ENCODE assay signal across 25 mouse cellular contexts in genomic region chr5:25125884-25126560, GRCm38 (mm10). TPM values are rescaled to one million over a fixed set of nuclear protein-coding genes. Genes with fewer than 3 reads are reported as not detected.
DNase-seq lines count a peak whose midpoint lies in the region; ATAC-seq lines count a peak whose summit lies in the region.
"Had no signal": no experiment of that assay in that cellular context is flagged by ENCODE, and none has a peak within 500 bp of the region (broad histone marks: within the 10 kb centered on the region; RNA-seq: fewer than 3 reads in every experiment).

No protein-coding gene starts in this region.

- 82% methylated on average over 3 of the region's 3 CpGs for WGBS in intestine, embryonic 14.5 days
- WGBS in intestine, embryonic 15.5 days, result 78% methylated on average over 3 of the region's 3 CpGs

- no peaks in the 10 kb centered on the region for H3K27me3 ChIP-seq in intestine, embryonic 14.5 days (replicated peaks; ENCODE audit: control insufficient read depth, insufficient read depth, low read length)
- H3K27me3 ChIP-seq in intestine, embryonic 15.5 days (replicated peaks), result no peaks in the 10 kb centered on the region
- H3K27me3 ChIP-seq: embryonic facial prominence, embryonic 12.5 days; forebrain, embryonic 12.5 days; heart, embryonic 13.5 days; hindbrain, embryonic 12.5 days had no signal

- H3K4me2 ChIP-seq in intestine, embryonic 14.5 days (ENCODE audit: low read length), result no peak overlapping the region
- no peak overlapping the region for H3K4me2 ChIP-seq in intestine, embryonic 15.5 days (replicated peaks)
- H3K4me2 ChIP-seq: embryonic facial prominence, embryonic 12.5 days; forebrain, embryonic 12.5 days; heart, embryonic 13.5 days; hindbrain, embryonic 12.5 days had no signal

- no peak overlapping the region for H3K9ac ChIP-seq in intestine, embryonic 14.5 days (ENCODE audit: low read length)
- H3K9ac ChIP-seq in intestine, embryonic 15.5 days, result no peak overlapping the region
- H3K9ac ChIP-seq: embryonic facial prominence, embryonic 12.5 days; forebrain, embryonic 12.5 days; forebrain, postnatal 0 days; heart, embryonic 13.5 days; hindbrain, embryonic 12.5 days had no signal

- H3K9me3 ChIP-seq in intestine, embryonic 14.5 days (ENCODE audit: control insufficient read depth, low read length), result no peaks in the 10 kb centered on the region
- H3K9me3 ChIP-seq in intestine, embryonic 15.5 days, result no peaks in the 10 kb centered on the region
- H3K9me3 ChIP-seq: embryonic facial prominence, embryonic 12.5 days; forebrain, embryonic 12.5 days; heart, embryonic 13.5 days; hindbrain, embryonic 12.5 days had no signal

- no peaks in the 10 kb centered on the region for H3K36me3 ChIP-seq in intestine, embryonic 14.5 days (ENCODE audit: control insufficient read depth, insufficient read depth, low read length)
- H3K36me3 ChIP-seq in intestine, embryonic 15.5 days, result no peaks in the 10 kb centered on the region
- H3K36me3 ChIP-seq: embryonic facial prominence, embryonic 12.5 days; forebrain, embryonic 12.5 days; heart, embryonic 13.5 days; hindbrain, embryonic 12.5 days had no signal

- H3K4me1 ChIP-seq in intestine, embryonic 14.5 days (replicated peaks; ENCODE audit: control insufficient read depth, insufficient read depth, low read length), result no peaks in the 10 kb centered on the region
- H3K4me1 ChIP-seq in intestine, embryonic 15.5 days (replicated peaks), result no peaks in the 10 kb centered on the region
- H3K4me1 ChIP-seq: embryonic facial prominence, embryonic 12.5 days; forebrain, embryonic 12.5 days; heart, embryonic 13.5 days; hindbrain, embryonic 12.5 days had no signal

- no peak overlapping the region for H3K4me3 ChIP-seq in intestine, embryonic 14.5 days (ENCODE audit: low read depth, low read length)
- no peak overlapping the region for H3K4me3 ChIP-seq in intestine, embryonic 15.5 days (replicated peaks)
- H3K4me3 ChIP-seq: embryonic facial prominence, embryonic 12.5 days; forebrain, embryonic 12.5 days; heart, embryonic 13.5 days; hindbrain, embryonic 12.5 days had no signal

- peak; percentile 12 for DNase-seq in intestine, embryonic 14.5 days (ENCODE audit: low spot score)
- DNase-seq in 3T3-L1 (ENCODE audit: low read depth, low spot score), result peak; percentile 80
- DNase-seq in NIH3T3 (ENCODE audit: low read depth), result peak; percentile 38
- no peak for DNase-seq in adrenal gland, postnatal 25 days
- no peak for DNase-seq in kidney, postnatal 14 days
- DNase-seq: adrenal gland, postnatal 10 days; B cell, adult 2 months; cerebellum, adult 11-12 months; cerebellum, adult 9-10 months; cerebellum, postnatal 25 days; forebrain, postnatal 0 days; gastrocnemius, postnatal 25 days; heart, postnatal 4 days had no signal

- no peak overlapping the region for H3K27ac ChIP-seq in intestine, embryonic 14.5 days (ENCODE audit: low read depth)
- H3K27ac ChIP-seq in intestine, embryonic 15.5 days, result no peak overlapping the region
- H3K27ac ChIP-seq: embryonic facial prominence, embryonic 12.5 days; forebrain, embryonic 12.5 days; heart, embryonic 13.5 days; hindbrain, embryonic 12.5 days had no signal

- no peak for ATAC-seq in intestine, embryonic 14.5 days (replicated peaks; ENCODE audit: low FRiP score, low TSS enrichment, low read depth)
- no peak for ATAC-seq in intestine, embryonic 15.5 days
- ATAC-seq: forebrain, postnatal 0 days; hindbrain, embryonic 16.5 days; intestine, embryonic 16.5 days had no signal

RNA-seq across cellular contexts. Expression of gene Prkag2, which starts 25.6 kb away (rescaled TPM):
- polyA plus RNA-seq in intestine, embryonic 14.5 days (2014; fragmentation: Nextera tagmentation; extraction: Ambion mirVana), result 52.1 and 54.0 TPM in 2 replicates
- 52.2 and 52.3 TPM in 2 replicates for polyA plus RNA-seq in intestine, embryonic 15.5 days (2015; fragmentation: Nextera tagmentation; extraction: Ambion mirVana)
- 32.5 and 34.8 TPM in 2 replicates for total RNA-seq in adrenal gland, postnatal 25 days (2021)

RNA-seq across cellular contexts. Expression of gene Galntl5, which starts 55.2 kb away (rescaled TPM):
- polyA plus RNA-seq in intestine, embryonic 14.5 days (2014; fragmentation: Nextera tagmentation; extraction: Ambion mirVana), result not detected in 2 replicates
- polyA plus RNA-seq in intestine, embryonic 15.5 days (2015; fragmentation: Nextera tagmentation; extraction: Ambion mirVana), result not detected in 2 replicates
- not detected in 2 replicates for total RNA-seq in adrenal gland, postnatal 25 days (2021)
- total RNA-seq: adrenal gland, postnatal 10 days; forebrain, postnatal 0 days; gastrocnemius, adult 18-20 months; gastrocnemius, postnatal 25 days; granulocyte monocyte progenitor cell, adult 5-6 weeks; heart, postnatal 4 days; MEL had no signal
- polyA plus RNA-seq: cortical plate, adult 2 months; embryonic facial prominence, embryonic 12.5 days; forebrain, embryonic 12.5 days; forebrain, postnatal 0 days; heart, embryonic 13.5 days; heart, postnatal 0 days; hindbrain, embryonic 12.5 days; hindbrain, embryonic 16.5 days; intestine, embryonic 16.5 days had no signal

Comparison
In these comparisons a context has a peak if more than half of its experiments do, and no peak if none do; other contexts are left out.
1. DNase-seq: peak in intestine, embryonic 14.5 days (single experiment), 3T3-L1 (single experiment) and NIH3T3 (single experiment); none in adrenal gland, postnatal 25 days (single experiment) and kidney, postnatal 14 days (single experiment).